Mouse (Mus musculus): ENCODE results near the gene Polq.
A peak's percentile ranks its signal among the peaks of the same experiment; 100 is the strongest.
"Not testable (repeated sequence)": the region's sequence is repeated elsewhere in the genome, so short reads cannot be mapped to it uniquely, and the experiment has no call there.

The Polq gene

DNA sequence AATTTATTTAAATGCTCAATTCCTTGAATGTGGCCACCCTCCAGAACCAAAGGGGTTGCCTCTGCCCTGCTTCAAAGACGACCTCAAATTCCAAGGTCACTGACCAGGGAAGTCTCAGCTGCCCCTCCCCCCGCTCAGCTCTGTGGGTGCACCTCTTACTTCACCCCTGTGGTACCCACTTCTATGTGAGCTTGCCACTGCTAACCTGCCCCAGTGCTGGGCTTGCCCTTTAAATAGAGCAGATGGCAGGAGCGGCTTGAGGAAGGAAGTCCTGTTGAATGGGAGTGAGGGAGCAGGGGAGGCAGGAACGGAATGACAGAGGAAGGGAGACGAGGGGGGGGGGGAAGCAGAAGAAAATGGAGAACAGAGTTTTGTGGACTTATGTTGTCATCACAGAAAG lies 97.2 kb downstream of the Polq start:
- no peak for DNase-seq (ENCODE audit: low spot score in 2 of 2)

GRCm38 (mm10) chr16:37109285-37109684 lies 97.7 kb downstream of the Polq start:
- DNase-seq (ENCODE audit: low spot score in 2 of 2), result peak; percentile 21 to 56

DNA sequence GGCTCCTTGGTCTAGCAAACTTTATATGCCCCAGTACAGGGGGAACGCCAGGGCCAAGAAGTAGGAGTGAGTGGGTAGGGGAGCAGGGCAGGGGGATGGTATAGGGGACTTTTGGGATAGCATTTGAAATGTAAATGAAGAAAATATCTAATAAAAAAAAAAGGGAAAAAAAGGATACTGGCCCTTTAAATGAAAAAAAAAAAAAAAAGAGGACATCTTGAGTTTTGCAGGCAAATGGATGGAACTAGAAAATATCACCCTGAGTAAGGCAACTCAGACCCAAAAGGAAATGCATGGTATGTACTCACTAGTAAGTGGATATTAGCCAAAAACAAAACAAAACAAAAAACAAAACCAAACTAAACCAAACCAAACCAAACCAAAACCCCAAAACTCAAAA lies 113.6 kb downstream of the Polq start:
- DNase-seq (ENCODE audit: low spot score in 2 of 2), result not testable (repeated sequence)
